Mouse (Mus musculus) intestine, embryonic 16.5 days (tissue): Measurements from ENCODE around the gene Erap1. TPM values are rescaled to one million over a fixed set of nuclear protein-coding genes. Genes with fewer than 3 reads are reported as not detected.
"Not testable (repeated sequence)": the region's sequence is repeated elsewhere in the genome, so short reads cannot be mapped to it uniquely, and the experiment has no call there.

Experiments
- ATAC-seq: fragments of 200-750 bp; cut with Nextera tagmentation; 2 replicates; pipeline ENCODE4 v1.8.0; 2017; ENCODE audit warnings: moderate TSS enrichment, moderate library complexity
- H3K27ac ChIP-seq: fragments of 300-500 bp; sonication (generic); 2 replicates; pipeline ENCODE4 v1.5.1; 2014; ENCODE audit warnings: mild to moderate bottlenecking, low read length
- H3K27me3 ChIP-seq: fragments of 300-500 bp; sonication (generic); replicated peaks from 2 replicates; pipeline ENCODE4 v1.6.1; 2014; ENCODE audit warnings: low read length, control low read depth, mixed read lengths; ENCODE audit not compliant: control insufficient read depth, insufficient read depth
- H3K36me3 ChIP-seq: fragments of 300-500 bp; sonication (generic); 2 replicates; pipeline ENCODE4 v1.6.1; 2014; ENCODE audit warnings: low read length, control low read depth; ENCODE audit not compliant: control insufficient read depth, insufficient read depth
- H3K4me1 ChIP-seq: fragments of 300-500 bp; sonication (generic); 2 replicates; pipeline ENCODE4 v1.6.1; 2014; ENCODE audit warnings: low read length, control low read depth, mixed read lengths; ENCODE audit not compliant: control insufficient read depth, insufficient read depth
- H3K4me2 ChIP-seq: fragments of 300-500 bp; sonication (generic); 2 replicates; pipeline ENCODE4 v1.6.1; 2014; ENCODE audit warnings: low read depth, low read length, control low read depth
- H3K4me3 ChIP-seq: fragments of 300-500 bp; sonication (generic); 2 replicates; pipeline ENCODE4 v1.5.1; 2014; ENCODE audit warnings: mild to moderate bottlenecking, low read length
- H3K9ac ChIP-seq: fragments of 300-500 bp; sonication (generic); 2 replicates; pipeline ENCODE4 v1.6.1; 2014; ENCODE audit warnings: low read depth, low read length
- H3K9me3 ChIP-seq: fragments of 300-500 bp; sonication (generic); 2 replicates; pipeline ENCODE4 v1.6.1; 2016; ENCODE audit warnings: low read length, control low read depth; ENCODE audit not compliant: control insufficient read depth
- WGBS: fragments of 180-500 bp; shearing (Covaris S2); extraction: QIAGEN DNeasy Blood & Tissue Kit; methylation state at CpG from one replicate; pipeline ENCODE4 v1.1.7; 2014; 5-methylcytosine and 5-hydroxymethylcytosine counted together
- polyA plus RNA-seq: library from polyadenylated mRNA; unstranded; fragments of >200 nt; fragmentation: Nextera tagmentation; extraction: Ambion mirVana; gene quantifications from 2 replicates; pipeline ENCODE4 v1.2.1, GENCODE M21; 2015

The Erap1 gene
- polyA plus RNA-seq, 1 experiment from 2014 or later: 38.1 TPM

- peak overlapping the region; percentile 97; the same call in 1 of the 2 replicates for H3K9ac ChIP-seq
- not testable (repeated sequence) for H3K9me3 ChIP-seq, H3K27me3 ChIP-seq, H3K36me3 ChIP-seq, H3K4me1 ChIP-seq, H3K27ac ChIP-seq, ATAC-seq
- H3K4me3 ChIP-seq: peak overlapping the region; percentile 86
- WGBS: 43% methylated on average over 3 of the region's 3 CpGs
- peak overlapping the region; percentile 83 for H3K4me2 ChIP-seq
Measured at GRCm38 (mm10) chr13:74640523-74640920, 1.2 kb downstream of the Erap1 start.

- no peak overlapping the region for H3K4me3 ChIP-seq
- no peak overlapping the region for H3K27ac ChIP-seq
- ATAC-seq: peak; percentile 88
- no peaks in the 10 kb centered on the region; the same call in 1 of the 2 replicates for H3K36me3 ChIP-seq
- no peak overlapping the region for H3K9ac ChIP-seq
- 80% methylated on average over 5 of the region's 5 CpGs for WGBS
- H3K27me3 ChIP-seq: no peaks in the 10 kb centered on the region
- no peaks in the 10 kb centered on the region for H3K9me3 ChIP-seq
- no peak overlapping the region for H3K4me2 ChIP-seq
- H3K4me1 ChIP-seq: no peaks in the 10 kb centered on the region
Measured at GRCm38 (mm10) chr13:74695497-74696193, 56.3 kb downstream of the Erap1 start.

- H3K9ac ChIP-seq: no peak overlapping the region
- H3K4me2 ChIP-seq: no peak overlapping the region
- no peak overlapping the region for H3K4me3 ChIP-seq
- H3K4me1 ChIP-seq: no peaks in the 10 kb centered on the region
- no peak for ATAC-seq
- H3K36me3 ChIP-seq: no peaks in the 10 kb centered on the region; the same call in 1 of the 2 replicates
- no peaks in the 10 kb centered on the region for H3K9me3 ChIP-seq
- no peaks in the 10 kb centered on the region for H3K27me3 ChIP-seq
- H3K27ac ChIP-seq: no peak overlapping the region
- 54% methylated on average over 3 of the region's 3 CpGs for WGBS
Measured at GRCm38 (mm10) chr13:74696225-74696624, 56.9 kb downstream of the Erap1 start.

DNA sequence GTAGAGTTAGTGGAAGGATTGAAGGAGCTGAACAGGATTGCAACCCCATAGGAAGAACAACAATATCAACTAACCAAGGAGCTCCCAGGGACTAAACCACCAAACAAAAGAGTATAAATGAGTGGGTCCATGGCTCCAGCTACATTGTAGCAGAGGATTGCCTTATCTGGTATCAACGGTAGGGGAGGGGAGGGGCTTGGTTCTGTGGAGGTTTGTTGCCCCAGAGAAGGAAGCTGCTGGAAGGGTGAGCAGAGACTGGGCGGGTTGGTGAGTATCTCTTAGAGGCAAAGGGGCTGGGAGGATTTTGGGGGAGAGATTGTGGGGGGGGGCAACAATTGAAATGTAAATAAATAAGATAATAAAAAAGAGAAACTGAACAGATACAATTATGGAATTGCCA lies 79.6 kb downstream of the Erap1 start:
- no peak overlapping the region for H3K4me3 ChIP-seq
- H3K4me2 ChIP-seq: no peak overlapping the region
- peaks cover 3% of the 10 kb centered on the region; the same call in 1 of the 2 replicates for H3K36me3 ChIP-seq
- no peak for ATAC-seq
- WGBS: 82% methylated on average over 2 of the region's 2 CpGs
- no peak overlapping the region for H3K27ac ChIP-seq
- H3K9ac ChIP-seq: no peak overlapping the region
- no peaks in the 10 kb centered on the region for H3K9me3 ChIP-seq
- H3K27me3 ChIP-seq: no peaks in the 10 kb centered on the region
- no peaks in the 10 kb centered on the region for H3K4me1 ChIP-seq

DNA sequence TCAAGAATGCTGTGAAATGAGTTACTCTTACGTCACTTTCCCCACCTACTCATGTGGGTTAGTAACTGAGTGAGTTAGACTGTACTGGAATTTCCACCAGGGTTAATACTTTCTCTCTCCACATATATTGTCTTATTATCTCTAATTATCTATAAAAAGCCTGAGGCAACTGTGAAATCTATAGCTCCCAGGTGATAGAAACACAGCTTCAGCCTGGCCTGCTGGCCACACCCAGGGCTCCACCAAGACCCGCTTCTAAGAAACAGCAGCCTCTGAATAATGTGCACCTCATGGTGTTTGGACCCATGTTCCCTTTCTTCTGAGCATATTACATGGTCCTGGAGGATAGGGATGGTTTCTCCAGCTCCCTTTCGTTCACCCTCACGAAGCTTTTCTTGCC lies 94.4 kb downstream of the Erap1 start:
- Histone ChIP-seq H3K9me3 (no peaks in the 10 kb centered on the region), H3K4me3 (no peak overlapping the region), H3K27me3 (no peaks in the 10 kb centered on the region), H3K4me1 (no peaks in the 10 kb centered on the region), H3K27ac (no peak overlapping the region), H3K4me2 (no peak overlapping the region), H3K9ac (no peak overlapping the region), H3K36me3 (no peaks in the 10 kb centered on the region)
- no peak for ATAC-seq
- 93% methylated on average over 4 of the region's 4 CpGs for WGBS

- no peaks in the 10 kb centered on the region for H3K4me1 ChIP-seq
- no peak overlapping the region for H3K4me2 ChIP-seq
- ATAC-seq: peak; percentile 76
- no peaks in the 10 kb centered on the region for H3K27me3 ChIP-seq
- WGBS: 81% methylated on average over 5 of the region's 5 CpGs
- H3K27ac ChIP-seq: no peak overlapping the region
- H3K9me3 ChIP-seq: no peaks in the 10 kb centered on the region
- H3K9ac ChIP-seq: no peak overlapping the region
- no peaks in the 10 kb centered on the region for H3K36me3 ChIP-seq
- no peak overlapping the region for H3K4me3 ChIP-seq
Measured at GRCm38 (mm10) chr13:74735834-74736233, 96.5 kb downstream of the Erap1 start.

DNA sequence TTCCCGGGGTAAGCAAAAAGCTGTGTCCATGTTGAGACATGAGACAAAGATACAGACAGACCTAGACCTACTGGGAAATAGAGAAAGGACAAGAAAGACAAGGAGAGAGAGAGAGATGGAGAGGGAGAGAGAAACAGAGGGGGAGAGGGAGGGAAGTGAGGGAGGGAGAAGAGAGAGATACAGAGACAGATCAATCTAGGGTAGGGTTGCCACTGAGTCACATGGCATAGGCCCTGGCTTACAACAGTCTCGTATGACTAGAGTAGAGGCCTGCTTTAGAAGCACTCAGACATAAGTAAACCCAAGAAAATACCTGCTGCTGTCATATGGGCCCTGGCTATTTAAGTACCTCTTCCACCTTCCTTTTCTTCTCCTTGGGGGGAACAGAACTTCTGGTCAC lies 97.0 kb downstream of the Erap1 start:
- no peak overlapping the region for H3K4me2 ChIP-seq
- ATAC-seq: no peak
- H3K36me3 ChIP-seq: no peaks in the 10 kb centered on the region
- no peaks in the 10 kb centered on the region for H3K9me3 ChIP-seq
- no peak overlapping the region for H3K27ac ChIP-seq
- 80% methylated on average over 2 of the region's 2 CpGs for WGBS
- no peak overlapping the region for H3K9ac ChIP-seq
- H3K27me3 ChIP-seq: no peaks in the 10 kb centered on the region
- no peak overlapping the region for H3K4me3 ChIP-seq
- H3K4me1 ChIP-seq: no peaks in the 10 kb centered on the region

Other genes with a start within 250 kb of the Erap1 start
- 3.6 and 3.8 TPM in 2 replicates for gene Zfp72, start 248.7 kb upstream of the Erap1 start, polyA plus RNA-seq
- gene Ftl1-ps1, start 239.9 kb upstream of the Erap1 start, polyA plus RNA-seq: 90.8 and 94.4 TPM in 2 replicates
- 12.8 and 15.2 TPM in 2 replicates for gene Zfp825, start 145.6 kb upstream of the Erap1 start, polyA plus RNA-seq
- 29.5 and 30.7 TPM in 2 replicates for gene Cast, start 169.2 kb downstream of the Erap1 start, polyA plus RNA-seq